Mouse (Mus musculus): Measurements from ENCODE around the gene Arhgef39.
"Not testable (repeated sequence)": the region's sequence is repeated elsewhere in the genome, so short reads cannot be mapped to it uniquely, and the experiment has no call there.

Arhgef39 gene

DNA sequence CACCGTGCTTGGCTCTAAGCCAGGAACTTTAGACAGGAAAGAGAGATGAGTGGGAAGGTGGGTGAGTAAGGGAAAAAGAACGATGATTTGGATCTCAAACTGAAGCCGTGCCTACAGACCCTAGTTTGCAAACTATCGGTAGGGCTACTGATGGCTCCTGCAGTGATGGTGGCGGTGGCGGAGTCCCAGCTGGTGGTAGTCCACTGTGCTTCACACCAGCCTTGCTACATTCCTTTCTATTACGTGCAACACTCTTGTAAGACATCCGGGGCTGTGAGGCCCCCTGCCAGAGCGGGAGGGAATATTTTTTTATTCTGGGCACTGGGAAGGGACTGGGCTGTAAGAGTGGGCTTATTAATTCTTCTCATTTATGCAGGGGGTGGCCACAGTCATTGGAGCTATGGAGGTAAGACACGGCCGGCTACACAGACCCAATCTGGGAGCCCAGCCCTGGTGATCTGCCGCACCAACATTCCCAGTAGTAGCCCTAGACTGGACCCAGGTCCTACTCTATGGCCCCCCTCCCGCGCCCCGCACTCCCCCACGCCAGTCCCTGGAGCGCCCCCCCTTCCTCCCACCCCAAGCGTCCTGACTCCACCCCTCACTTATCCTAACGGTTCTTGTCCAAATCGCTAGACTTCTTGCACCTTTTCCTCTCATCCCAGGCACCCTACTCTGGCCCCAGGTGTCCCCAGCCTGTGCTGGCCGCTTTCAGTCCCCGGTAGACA, 8.6 kb upstream of the Arhgef39 start:
- DNase-seq (ENCODE audit: low spot score), result no peak

DNA sequence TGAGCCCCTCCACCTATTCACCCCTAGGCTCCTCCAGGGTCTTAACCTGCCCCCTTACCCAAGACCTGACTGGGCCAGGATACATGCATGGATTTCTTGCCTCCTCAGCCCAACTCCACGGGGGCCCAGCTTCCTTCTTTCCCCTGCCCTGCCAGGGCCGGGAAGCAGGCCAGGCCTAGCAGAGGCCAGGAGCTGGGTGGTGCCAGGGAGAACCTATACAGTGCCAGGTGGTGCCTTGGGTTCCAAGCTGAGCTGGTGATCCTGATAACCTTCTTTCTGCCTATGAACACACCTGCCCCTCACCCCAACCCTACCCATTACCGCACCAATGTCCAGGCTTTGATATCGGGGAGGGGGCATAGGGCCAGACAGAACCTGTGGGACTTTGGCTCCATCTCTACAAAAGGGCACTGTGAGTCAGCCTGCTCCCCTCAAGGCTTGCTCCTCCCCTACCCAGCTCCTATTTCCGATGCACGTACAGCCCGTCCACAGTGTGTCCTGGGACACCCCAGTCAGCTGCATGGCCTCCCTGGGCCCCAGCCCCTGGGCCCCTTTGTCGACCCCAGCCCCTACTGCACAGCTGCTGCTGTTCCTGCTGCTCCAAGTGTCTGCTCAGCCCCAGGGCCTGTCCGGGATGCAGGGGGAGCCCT, 7.2 kb upstream of the Arhgef39 start, which contains the start of gene Car9:
Gene Car9 (plus strand): TSS at position 431 of the 650 bp plus-strand sequence.
- DNase-seq (ENCODE audit: low spot score), result no peak

DNA sequence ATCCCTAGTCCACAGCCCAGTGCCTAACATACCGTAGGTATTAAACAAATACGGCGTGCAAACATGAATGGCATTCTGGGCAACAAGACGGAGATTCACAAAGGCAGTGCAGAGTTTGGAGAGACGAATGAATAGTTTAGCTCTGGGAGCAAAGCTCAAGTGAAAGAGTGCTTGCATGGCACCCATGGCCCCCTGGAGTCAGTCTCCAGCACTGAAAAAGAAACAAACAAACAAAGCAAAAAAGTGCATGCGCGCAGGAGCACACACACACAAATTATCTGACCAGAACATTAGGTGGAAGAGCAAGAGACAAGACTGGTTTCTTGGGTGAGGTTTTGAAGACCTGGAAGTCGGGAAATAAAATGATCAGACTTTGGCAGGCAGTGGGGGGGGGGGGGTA, 6.6 kb upstream of the Arhgef39 start:
- DNase-seq (ENCODE audit: low spot score), result no peak

DNA sequence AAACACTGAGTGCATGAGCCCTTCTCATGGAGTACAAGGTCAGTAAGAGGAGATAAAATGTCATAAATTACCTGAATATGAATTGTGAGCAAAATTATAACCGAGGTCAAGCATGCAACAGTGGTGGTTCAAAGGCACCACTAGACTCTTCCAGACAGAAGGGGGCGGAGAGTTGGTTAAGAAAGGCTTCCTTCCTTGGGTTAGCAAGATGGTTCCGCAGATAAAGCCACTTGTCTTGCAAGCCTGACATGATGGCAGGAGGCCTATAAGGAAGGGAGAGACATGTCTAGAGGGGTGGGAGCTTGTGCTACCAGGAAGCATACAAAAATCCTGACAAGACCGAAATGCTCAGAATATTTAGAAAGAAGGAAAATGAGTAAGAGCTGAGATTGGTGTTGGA, 4.8 kb upstream of the Arhgef39 start:
- no peak for DNase-seq (ENCODE audit: low spot score)

DNA sequence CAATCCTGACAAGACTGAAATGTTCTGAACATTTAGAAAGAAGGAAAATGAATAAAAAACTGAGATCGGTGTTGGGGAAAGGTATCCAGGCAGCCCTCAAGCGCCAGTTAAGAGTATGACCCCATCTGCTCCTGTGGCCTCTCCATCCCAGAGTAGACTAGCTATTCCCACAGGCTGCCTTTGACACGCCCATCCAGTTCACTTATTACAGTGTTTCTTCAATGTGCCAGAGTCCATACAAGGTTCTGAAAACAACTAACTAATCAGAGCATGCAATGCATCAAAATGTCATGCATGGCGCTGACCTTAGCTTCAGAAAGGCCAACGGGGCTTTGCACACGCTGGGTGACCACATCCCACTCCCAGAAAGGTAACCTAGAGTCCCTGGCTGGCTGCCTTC, 4.0 kb upstream of the Arhgef39 start:
- no peak for DNase-seq (ENCODE audit: low spot score)

DNA sequence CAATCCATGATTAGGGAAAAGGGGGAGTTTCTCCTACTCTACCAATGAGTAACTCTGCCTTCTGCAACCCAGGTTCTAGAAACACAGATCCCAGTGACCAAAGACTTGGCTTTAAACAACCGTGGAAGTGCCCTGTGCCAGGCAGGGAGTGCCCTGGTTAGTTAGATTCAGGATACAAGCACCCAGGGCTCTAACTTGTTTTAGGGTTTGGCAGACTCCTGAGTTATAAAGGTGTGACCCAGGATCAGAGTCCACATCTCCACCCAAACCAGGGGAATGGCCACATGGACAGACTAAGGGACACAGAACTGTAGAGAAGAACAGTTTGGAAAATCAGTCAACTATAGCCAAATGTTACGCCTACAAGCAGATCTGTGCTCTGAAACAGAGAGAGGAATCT, 3.5 kb upstream of the Arhgef39 start:
- no peak for DNase-seq (ENCODE audit: low spot score)

DNA sequence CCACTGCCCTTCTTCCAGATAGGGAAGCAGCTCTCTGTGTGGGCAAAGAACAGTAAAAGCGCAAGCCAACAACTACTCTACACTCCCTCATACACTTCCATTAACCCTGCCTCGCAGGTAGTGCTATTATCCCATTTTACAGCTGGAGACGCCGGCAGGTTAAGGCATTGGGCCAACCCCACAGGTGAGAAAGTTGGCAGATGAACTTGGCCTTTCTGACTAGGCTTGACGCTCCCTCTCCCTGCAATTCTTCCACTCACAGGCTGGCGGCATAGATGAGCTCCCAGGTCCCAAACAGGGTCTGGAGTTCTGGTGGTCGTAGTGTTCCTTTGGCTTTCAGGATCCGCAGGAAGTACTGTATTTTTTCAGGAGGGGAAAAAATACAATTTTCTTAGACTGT, 512 bp downstream of the Arhgef39 start:
- DNase-seq (ENCODE audit: low spot score), result no peak

DNA sequence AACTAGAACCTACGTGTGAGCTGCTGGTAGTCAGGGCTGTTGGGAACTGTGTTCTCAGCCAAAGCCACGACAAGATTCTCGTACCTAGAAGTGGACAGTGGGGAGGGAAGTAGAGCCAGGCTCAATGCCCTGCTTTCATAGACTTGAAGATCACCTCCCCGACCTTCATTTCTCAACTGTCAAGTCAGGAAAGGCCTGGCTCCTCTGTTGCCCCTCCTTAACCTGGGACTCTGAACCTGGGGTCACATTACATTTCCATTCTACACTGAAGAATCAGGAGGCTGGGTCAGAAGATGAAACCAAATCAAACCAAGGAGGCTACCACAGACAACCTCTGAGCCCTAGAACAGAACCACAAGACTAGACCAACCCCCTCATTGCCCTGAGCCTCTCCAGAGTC, 1.5 kb downstream of the Arhgef39 start:
- DNase-seq (ENCODE audit: low spot score), result no peak

DNA sequence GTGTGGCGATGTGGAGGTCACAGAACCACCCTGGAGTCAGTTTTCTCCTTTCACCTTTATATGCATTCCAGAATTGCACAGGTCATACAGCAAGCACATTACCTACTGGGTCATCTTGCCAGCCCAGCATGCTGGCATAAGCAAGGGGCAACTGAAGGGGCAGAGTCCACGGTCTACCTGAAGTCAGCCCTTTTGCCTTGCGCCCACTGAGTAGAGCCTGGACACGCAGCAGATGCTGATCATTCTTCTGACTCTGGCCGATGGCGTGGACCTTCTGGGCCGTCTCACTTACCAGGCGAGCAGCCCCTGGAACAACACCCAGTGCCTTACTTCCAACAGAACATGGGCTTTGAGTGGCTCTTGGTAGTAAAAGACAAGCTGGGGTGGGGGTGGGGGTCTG, 2.1 kb downstream of the Arhgef39 start:
- no peak for DNase-seq (ENCODE audit: low spot score)

DNA sequence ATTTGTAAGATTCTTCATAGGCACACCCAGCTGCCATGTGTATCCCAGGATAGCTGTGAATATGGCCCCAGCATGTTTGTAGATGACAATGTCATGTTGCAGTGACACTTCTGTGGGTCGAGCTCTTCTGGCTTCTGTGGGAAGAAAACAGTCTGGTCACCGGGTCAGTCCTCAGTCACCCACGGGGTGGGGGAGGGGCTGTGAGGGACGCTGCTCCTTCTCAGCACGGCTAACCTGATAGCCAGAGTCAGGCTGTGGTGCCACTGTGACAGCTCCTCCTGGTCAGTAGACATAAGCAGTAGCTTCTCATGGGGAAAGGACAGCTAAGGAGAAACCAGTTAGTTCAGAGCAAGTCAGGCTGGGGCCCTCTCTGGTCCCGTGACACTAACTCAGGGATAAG, 2.9 kb downstream of the Arhgef39 start:
- DNase-seq (ENCODE audit: low spot score), result no peak

DNA sequence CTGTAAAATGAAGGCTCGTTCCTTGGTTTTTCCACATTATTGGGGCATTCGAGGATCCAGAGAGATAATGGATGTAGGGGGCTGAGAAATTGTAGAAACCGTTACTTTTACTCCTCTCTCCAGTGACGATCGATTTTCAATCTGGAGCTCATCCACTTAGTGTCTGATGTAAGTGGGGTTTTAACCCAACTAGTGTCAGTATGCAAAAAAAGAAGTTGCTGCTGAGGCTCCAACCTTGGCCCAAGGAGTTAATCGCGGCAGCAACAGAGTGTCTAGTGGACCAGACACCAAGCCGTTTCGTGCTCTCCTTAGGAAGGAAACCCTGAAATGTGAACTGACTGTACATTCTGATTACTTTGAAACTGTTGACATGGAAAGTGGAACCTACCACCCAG, 5.7 kb downstream of the Arhgef39 start:
- no peak for DNase-seq (ENCODE audit: low spot score)

DNA sequence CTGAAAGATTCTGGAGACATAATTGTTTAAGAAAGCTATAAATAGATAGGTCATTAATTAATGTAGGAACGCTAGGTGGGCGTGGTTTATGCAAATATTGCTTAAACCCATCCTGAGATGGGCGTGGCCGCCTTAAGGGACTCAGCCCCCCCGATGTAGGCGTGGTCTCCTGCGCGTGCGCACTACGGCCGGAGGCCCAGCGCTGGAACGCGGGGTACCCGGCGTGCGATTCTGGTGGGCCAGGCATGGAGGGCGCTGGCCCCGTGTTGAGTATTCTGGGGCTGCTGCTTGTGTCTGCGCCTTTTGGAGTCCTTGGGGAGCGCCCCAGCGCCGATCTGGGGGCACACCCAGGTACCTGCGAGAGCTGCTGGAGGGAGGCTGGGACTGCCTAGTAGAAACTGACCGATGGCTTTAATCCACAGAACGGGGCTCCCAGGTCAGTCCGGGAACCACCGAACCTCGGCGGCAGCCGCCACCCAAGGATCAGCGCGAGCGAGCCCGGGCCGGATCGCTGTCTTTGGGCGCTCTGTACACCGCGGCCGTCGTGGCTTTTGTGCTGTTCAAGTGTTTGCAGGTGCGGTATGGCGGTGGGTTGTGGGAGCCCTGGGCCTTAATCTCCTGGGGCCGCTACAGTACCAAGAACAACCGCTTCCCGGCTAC, 6.2 kb downstream of the Arhgef39 start:
- peak; percentile 97 for DNase-seq (ENCODE audit: low spot score)

DNA sequence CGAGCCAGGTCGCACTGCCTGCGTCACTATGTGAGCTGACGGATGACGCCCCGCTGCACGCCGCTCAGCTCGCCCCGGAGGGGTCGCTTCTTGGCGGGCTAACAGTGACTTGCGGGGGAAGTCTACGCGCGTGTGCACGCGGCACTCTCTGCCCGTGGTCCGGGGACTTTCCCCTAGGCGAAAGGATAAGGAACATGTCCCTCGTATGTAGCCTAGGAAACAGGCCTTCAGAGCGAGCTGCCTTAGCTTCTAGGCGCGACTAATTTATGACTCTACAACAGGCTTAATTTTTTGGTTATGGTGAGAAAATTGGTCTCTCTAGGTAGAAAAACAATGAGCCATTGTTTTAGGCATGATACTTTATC, 6.7 kb downstream of the Arhgef39 start, which contains the start of gene Ccdc107:
Gene Ccdc107 (plus strand): TSS at position 80 of the 365 bp plus-strand sequence.
- peak; percentile 90 for DNase-seq (ENCODE audit: low spot score)

DNA sequence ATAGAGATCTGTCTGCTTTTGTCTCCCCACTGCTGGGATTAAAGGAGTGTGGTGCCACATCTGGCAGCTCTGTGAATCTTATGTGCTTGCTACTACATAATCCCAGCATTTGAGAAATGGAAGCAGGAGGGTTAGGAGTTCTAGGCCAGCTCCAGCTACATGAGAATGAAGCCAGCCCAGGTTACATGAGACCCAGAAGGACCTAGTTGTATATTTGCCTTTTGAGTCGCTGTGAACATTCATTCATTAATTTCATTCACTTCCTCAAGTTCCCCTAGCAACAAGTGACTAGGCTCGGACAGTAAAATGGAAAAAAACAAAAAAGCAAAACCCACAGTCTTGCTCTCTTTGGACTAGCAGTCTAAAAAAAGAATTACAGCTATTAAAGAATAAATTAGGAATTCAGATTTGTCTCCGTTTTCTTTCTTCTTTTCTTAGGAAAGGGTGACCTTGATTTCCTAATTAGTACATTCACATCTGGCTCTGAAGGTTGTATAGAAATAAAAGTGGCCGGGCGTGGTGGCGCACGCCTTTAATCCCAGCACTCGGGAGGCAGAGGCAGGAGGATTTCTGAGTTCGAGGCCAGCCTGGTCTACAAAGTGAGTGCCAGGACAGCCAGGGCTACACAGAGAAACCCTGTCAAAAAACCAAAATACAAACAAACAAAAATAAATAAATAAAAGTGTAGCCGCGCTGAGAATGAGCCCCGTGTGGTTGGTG, 7.2 kb downstream of the Arhgef39 start:
- no peak for DNase-seq (ENCODE audit: low spot score)

DNA sequence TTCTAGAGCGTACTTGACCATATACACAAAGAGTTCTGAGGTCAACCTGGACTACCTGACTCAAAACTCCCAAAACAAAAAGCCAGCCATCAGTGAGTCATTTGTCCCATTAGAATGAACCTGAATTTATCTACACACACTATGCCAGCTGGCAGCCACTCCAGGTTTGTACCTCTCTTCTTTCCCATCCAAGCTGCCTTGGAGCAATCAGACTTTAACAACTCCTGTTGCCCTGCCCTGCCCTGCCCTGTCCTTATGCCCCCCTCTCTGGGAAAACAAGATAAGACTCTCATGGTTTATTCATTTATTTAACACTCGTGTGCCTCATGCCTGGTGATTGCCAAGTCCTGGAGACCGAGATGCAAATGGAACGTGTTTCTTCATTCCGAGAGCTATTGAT, 8.7 kb downstream of the Arhgef39 start:
- DNase-seq (ENCODE audit: low spot score), result no peak

DNA sequence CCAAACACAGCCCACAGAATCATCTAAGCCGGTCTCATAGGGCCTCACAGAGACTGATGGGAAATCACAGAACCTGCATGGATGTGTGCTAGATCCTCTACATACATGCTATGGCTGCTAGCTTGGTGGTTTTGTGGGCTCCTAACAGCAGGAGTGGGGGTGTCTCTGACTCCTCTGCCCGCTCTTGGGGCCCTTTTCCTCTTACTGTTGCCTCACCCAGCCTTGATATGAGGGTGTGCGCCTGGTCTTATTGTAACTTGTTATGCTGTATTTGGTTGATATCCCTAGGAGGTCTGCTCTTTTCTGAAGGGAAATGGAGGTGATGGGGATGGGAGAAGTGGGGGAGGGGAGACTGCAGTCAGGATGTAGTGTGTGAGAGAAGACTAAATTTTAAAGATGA, 9.9 kb downstream of the Arhgef39 start:
- no peak for DNase-seq (ENCODE audit: low spot score)

DNA sequence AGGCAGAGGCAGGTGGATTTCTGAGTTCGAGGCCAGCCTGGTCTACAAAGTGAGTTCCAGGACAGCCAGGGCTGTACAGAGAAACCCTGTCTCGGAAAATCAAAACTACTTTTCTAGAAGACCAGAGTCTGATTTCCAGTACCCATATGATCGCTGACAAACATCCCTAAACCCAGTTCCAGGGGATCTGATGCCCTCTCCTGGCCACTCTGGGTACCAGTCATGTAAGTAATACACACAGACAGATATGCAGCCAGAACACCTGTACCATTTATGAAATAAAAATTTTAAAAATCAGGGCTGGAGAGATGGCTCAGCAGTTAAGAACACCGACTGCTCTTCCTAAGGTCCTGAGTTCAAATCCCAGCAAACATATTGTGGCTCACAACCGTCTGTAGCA, 13.8 kb downstream of the Arhgef39 start:
- DNase-seq (ENCODE audit: low spot score), result not testable (repeated sequence)

DNA sequence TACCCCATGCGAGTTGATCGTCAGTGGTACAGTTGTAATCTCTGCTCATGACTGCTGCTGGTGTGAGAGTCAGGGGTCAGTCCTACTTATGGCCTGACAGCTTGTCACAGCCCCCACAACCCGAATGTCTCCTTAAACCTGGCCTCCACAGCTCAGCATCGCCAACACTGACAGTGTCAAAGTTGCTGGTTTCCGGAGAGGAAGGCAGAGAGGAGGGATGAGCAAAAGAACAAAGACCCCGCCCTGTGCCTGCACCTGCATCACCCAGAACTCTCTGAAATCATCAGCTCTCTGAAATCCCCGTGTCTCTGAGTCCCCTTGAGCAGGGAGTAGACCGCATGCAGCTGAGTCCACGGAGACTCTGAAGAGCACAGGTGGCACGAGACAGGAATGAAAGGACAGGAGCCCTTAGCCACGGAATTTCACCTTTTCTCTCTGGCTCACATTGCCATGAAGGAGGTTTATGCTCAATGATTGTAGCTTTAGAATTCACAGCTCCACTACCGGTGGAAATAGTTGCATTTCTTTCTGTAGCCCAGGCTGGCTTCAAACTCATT, 15.9 kb downstream of the Arhgef39 start, which contains the start of gene Sit1:
Gene Sit1 (minus strand): TSS at position 200 of the 557 bp plus-strand sequence.
- DNase-seq (ENCODE audit: low spot score), result no peak

DNA sequence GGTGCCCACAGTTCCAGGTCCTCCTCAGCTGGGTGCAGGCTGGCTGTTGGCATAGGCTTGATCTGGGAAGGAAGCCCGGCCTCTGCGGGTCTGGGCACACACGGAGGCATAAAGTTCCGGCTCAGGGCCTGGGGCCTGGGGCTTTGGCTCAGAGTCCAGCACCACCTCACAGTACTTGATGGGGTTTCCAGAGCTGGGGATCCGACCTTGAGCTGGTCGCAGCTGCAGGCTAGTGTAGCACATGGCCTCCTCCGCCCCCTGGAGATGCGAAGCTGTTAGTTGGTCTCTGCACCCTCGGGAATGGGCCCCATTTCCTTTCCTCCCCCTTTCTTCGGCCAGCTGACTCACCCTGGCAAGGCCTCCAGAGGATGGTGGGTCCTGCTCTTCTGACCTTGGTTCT, 16.9 kb downstream of the Arhgef39 start:
- no peak for DNase-seq (ENCODE audit: low spot score)

DNA sequence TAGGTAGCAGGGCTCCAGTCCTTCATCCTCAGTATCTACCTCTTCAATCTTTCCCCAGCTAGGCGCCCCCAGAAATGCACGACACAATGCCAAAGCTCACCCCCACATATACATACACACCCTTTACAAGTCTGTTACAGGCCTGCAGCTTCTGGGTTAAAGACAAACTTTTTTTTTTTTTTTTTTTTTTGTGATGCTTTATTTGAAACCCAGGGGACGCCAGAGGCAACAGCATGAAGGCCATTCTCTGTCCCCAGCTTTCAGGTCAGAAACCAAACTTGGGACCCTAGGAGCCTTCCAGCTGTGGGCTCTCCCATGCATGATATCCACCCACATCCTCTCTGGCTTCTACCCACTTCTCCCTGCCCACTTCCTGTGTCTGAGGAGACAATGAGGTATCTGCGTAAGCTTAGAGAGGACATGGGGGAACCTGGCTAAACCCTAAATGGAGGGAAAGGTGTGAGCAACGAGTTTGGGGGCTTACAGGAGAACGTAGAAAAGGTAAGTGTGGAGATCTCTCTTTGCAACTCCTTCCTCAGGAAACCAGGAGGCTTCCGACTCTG, 17.5 kb downstream of the Arhgef39 start:
- no peak for DNase-seq (ENCODE audit: low spot score)

DNA sequence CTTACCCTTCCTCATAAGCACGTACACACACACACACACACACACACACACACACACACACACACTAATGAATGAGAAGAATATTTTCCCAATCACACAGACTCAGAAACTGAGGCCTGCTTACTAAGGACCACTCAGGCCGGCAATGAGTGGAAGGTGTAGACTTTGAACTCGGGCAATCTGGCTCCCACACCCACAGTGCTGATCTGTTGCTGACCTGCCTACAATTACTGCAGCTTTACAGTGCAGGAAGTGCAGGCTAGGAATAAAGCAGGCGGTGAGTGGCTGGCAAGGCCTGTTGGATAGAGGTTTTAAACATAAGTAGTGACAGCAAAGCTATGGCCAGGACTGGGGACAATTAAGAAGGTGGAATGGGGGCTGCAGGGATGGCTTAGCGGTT, 18.5 kb downstream of the Arhgef39 start:
- no peak for DNase-seq (ENCODE audit: low spot score)
